Mouse (Mus musculus): Measurements from ENCODE around the gene Sort1. TPM values are rescaled to one million over a fixed set of nuclear protein-coding genes. Genes with fewer than 3 reads are reported as not detected.

Gene Sort1
- total and polyA plus RNA-seq, 2 experiments from 2014 or later, result 12.7 to 80.3 TPM

- Histone ChIP-seq H3K27ac (ENCODE audit: low read depth, low read length) (no peak overlapping the region), H3K27me3 (ENCODE audit: insufficient read depth, low read length) (no peaks in the 10 kb centered on the region), H3K9me3 (ENCODE audit: low read length) (no peaks in the 10 kb centered on the region), H3K36me3 (ENCODE audit: insufficient read depth, low read length) (peaks cover 85% of the 10 kb centered on the region), H3K9ac (replicated peaks; ENCODE audit: low read length, poor library complexity, severe bottlenecking) (no peak overlapping the region), H3K4me1 (ENCODE audit: insufficient read depth, low read length) (no peaks in the 10 kb centered on the region), H3K4me2 (ENCODE audit: low read depth, low read length, poor library complexity, severe bottlenecking) (no peak overlapping the region), H3K4me3 (ENCODE audit: low read depth, low read length) (no peak overlapping the region)
- DNase-seq (ENCODE audit: low spot score) (no peak), ATAC-seq (ENCODE audit: low FRiP score) (no peak)
- TF ChIP-seq CTCF (IDR thresholded peaks at IDR 0.05), result no peak
- WGBS, result 91% methylated on average over 7 of the region's 7 CpGs
Measured at GRCm38 (mm10) chr3:108345855-108346254, 62.0 kb downstream of the Sort1 start.

GRCm38 (mm10) chr3:108348376-108348775 is 64.5 kb downstream of the Sort1 start:
- no peak for TF ChIP-seq CTCF (IDR thresholded peaks at IDR 0.05)
- peaks cover 82% of the 10 kb centered on the region for H3K36me3 ChIP-seq (ENCODE audit: insufficient read depth, low read length)
- no peaks in the 10 kb centered on the region for H3K27me3 ChIP-seq (ENCODE audit: insufficient read depth, low read length)
- H3K9me3 ChIP-seq (ENCODE audit: low read length), result no peaks in the 10 kb centered on the region
- H3K4me2 ChIP-seq (ENCODE audit: low read depth, low read length, poor library complexity, severe bottlenecking), result no peak overlapping the region
- no peak overlapping the region for H3K4me3 ChIP-seq (ENCODE audit: low read depth, low read length)
- H3K9ac ChIP-seq (replicated peaks; ENCODE audit: low read length, poor library complexity, severe bottlenecking), result no peak overlapping the region
- DNase-seq (ENCODE audit: low spot score), result no peak
- H3K27ac ChIP-seq (ENCODE audit: low read depth, low read length), result no peak overlapping the region
- H3K4me1 ChIP-seq (ENCODE audit: insufficient read depth, low read length), result no peaks in the 10 kb centered on the region
- WGBS, result 90% methylated on average over 9 of the region's 9 CpGs
- no peak for ATAC-seq (ENCODE audit: low FRiP score)

GRCm38 (mm10) chr3:108355245-108355644 is 71.4 kb downstream of the Sort1 start:
- H3K4me3 ChIP-seq (ENCODE audit: low read depth, low read length), result no peak overlapping the region
- no peaks in the 10 kb centered on the region for H3K9me3 ChIP-seq (ENCODE audit: low read length)
- H3K27me3 ChIP-seq (ENCODE audit: insufficient read depth, low read length), result no peaks in the 10 kb centered on the region
- no peak overlapping the region for H3K27ac ChIP-seq (ENCODE audit: low read depth, low read length)
- H3K9ac ChIP-seq (replicated peaks; ENCODE audit: low read length, poor library complexity, severe bottlenecking), result no peak overlapping the region
- ATAC-seq (ENCODE audit: low FRiP score), result no peak
- H3K36me3 ChIP-seq (ENCODE audit: insufficient read depth, low read length), result peaks cover 74% of the 10 kb centered on the region
- WGBS, result 84% methylated on average over 3 of the region's 3 CpGs
- no peak overlapping the region for H3K4me2 ChIP-seq (ENCODE audit: low read depth, low read length, poor library complexity, severe bottlenecking)
- TF ChIP-seq CTCF (IDR thresholded peaks at IDR 0.05), result no peak
- H3K4me1 ChIP-seq (ENCODE audit: insufficient read depth, low read length), result no peaks in the 10 kb centered on the region
- DNase-seq (ENCODE audit: low spot score), result no peak

- no peak for DNase-seq (ENCODE audit: low spot score)
- TF ChIP-seq CTCF (IDR thresholded peaks at IDR 0.05), result no peak
- Histone ChIP-seq H3K9me3 (ENCODE audit: low read length) (no peaks in the 10 kb centered on the region), H3K4me2 (ENCODE audit: low read depth, low read length, poor library complexity, severe bottlenecking) (no peak overlapping the region), H3K9ac (replicated peaks; ENCODE audit: low read length, poor library complexity, severe bottlenecking) (no peak overlapping the region), H3K36me3 (ENCODE audit: insufficient read depth, low read length) (peaks cover 59% of the 10 kb centered on the region), H3K27ac (ENCODE audit: low read depth, low read length) (no peak overlapping the region), H3K27me3 (ENCODE audit: insufficient read depth, low read length) (no peaks in the 10 kb centered on the region), H3K4me3 (ENCODE audit: low read depth, low read length) (no peak overlapping the region), H3K4me1 (ENCODE audit: insufficient read depth, low read length) (0 out of 2 replicates have a peak, but pooled peaks cover 2% of the 10 kb centered on the region)
- ATAC-seq (ENCODE audit: low FRiP score), result no peak
- 93% methylated on average over 10 of the region's 10 CpGs for WGBS
Measured at GRCm38 (mm10) chr3:108357051-108357450, 73.2 kb downstream of the Sort1 start.

- ATAC-seq (ENCODE audit: low FRiP score), result no peak
Measured at GRCm38 (mm10) chr3:108358445-108358844, 74.6 kb downstream of the Sort1 start.

GRCm38 (mm10) chr3:108360894-108361293 is 77.0 kb downstream of the Sort1 start:
- Histone ChIP-seq H3K27ac (ENCODE audit: low read depth, low read length) (no peak overlapping the region), H3K27me3 (ENCODE audit: insufficient read depth, low read length) (no peaks in the 10 kb centered on the region), H3K9ac (replicated peaks; ENCODE audit: low read length, poor library complexity, severe bottlenecking) (no peak overlapping the region), H3K36me3 (ENCODE audit: insufficient read depth, low read length) (peaks cover 27% of the 10 kb centered on the region), H3K4me1 (ENCODE audit: insufficient read depth, low read length) (0 out of 2 replicates have a peak, but pooled peaks cover 2% of the 10 kb centered on the region), H3K9me3 (ENCODE audit: low read length) (no peaks in the 10 kb centered on the region), H3K4me2 (ENCODE audit: low read depth, low read length, poor library complexity, severe bottlenecking) (no peak overlapping the region), H3K4me3 (ENCODE audit: low read depth, low read length) (no peak overlapping the region)
- 6% methylated on average over 7 of the region's 7 CpGs for WGBS
- DNase-seq (ENCODE audit: low spot score) (no peak), ATAC-seq (ENCODE audit: low FRiP score) (no peak)
- TF ChIP-seq CTCF (IDR thresholded peaks at IDR 0.05), result no peak

More at GRCm38 (mm10) chr3:108358445-108358844, 74.6 kb downstream of the Sort1 start:
- H3K27ac ChIP-seq (ENCODE audit: low read depth, low read length), result no peak overlapping the region
- DNase-seq (ENCODE audit: low spot score), result no peak
- TF ChIP-seq CTCF (IDR thresholded peaks at IDR 0.05), result no peak
- no peaks in the 10 kb centered on the region for H3K9me3 ChIP-seq (ENCODE audit: low read length)
- H3K9ac ChIP-seq (replicated peaks; ENCODE audit: low read length, poor library complexity, severe bottlenecking), result no peak overlapping the region
- H3K4me1 ChIP-seq (ENCODE audit: insufficient read depth, low read length), result 0 out of 2 replicates have a peak, but pooled peaks cover 2% of the 10 kb centered on the region
- no peak overlapping the region for H3K4me3 ChIP-seq (ENCODE audit: low read depth, low read length)
- WGBS, result 80% methylated on average over 6 of the region's 6 CpGs
- peaks cover 50% of the 10 kb centered on the region for H3K36me3 ChIP-seq (ENCODE audit: insufficient read depth, low read length)
- no peak overlapping the region for H3K4me2 ChIP-seq (ENCODE audit: low read depth, low read length, poor library complexity, severe bottlenecking)
- no peaks in the 10 kb centered on the region for H3K27me3 ChIP-seq (ENCODE audit: insufficient read depth, low read length)
